Mouse (Mus musculus) lung, adult 18-20 months (tissue): ENCODE measurements around the gene Acvr1c.

ENCODE experiments used
- DNase-seq, 2 experiments: peaks; one replicate each; pipeline ENCODE4 v3.0.0; 2022; ENCODE audit warnings: mixed read lengths in 2 of 2

Gene Acvr1c

GRCm38 (mm10) chr2:58357414-58358131 lies at the start of gene Acvr1c:
TSS of gene Acvr1c (minus strand) at chr2:58357895.
- DNase-seq: peak; percentile 42 to 65

- DNase-seq: no peak
These were observed 45.8 kb upstream of the Acvr1c start for GRCm38 (mm10) chr2:58403481-58403880.

- DNase-seq: no peak
These were observed 30.9 kb upstream of the Acvr1c start for GRCm38 (mm10) chr2:58388601-58389000.

GRCm38 (mm10) chr2:58380020-58380419 lies 22.3 kb upstream of the Acvr1c start:
- no peak for DNase-seq

GRCm38 (mm10) chr2:58379475-58379874 lies 21.8 kb upstream of the Acvr1c start:
- no peak for DNase-seq

- DNase-seq: no peak
These were observed 19.9 kb upstream of the Acvr1c start for GRCm38 (mm10) chr2:58377417-58378130.

- no peak for DNase-seq
These were observed 8.5 kb upstream of the Acvr1c start for GRCm38 (mm10) chr2:58366196-58366595.

- DNase-seq: no peak
These were observed 3.8 kb upstream of the Acvr1c start for GRCm38 (mm10) chr2:58361361-58362046.

GRCm38 (mm10) chr2:58358132-58358460 lies 401 bp upstream of the Acvr1c start:
- no peak for DNase-seq

GRCm38 (mm10) chr2:58357068-58357413 lies 654 bp downstream of the Acvr1c start:
- DNase-seq: peak in 1 of 2 experiments; percentile 3

- DNase-seq: no peak
These were observed 3.3 kb downstream of the Acvr1c start for GRCm38 (mm10) chr2:58354389-58354788.

GRCm38 (mm10) chr2:58352846-58353245 lies 4.8 kb downstream of the Acvr1c start:
- no peak for DNase-seq

GRCm38 (mm10) chr2:58350657-58351056 lies 7.0 kb downstream of the Acvr1c start:
- DNase-seq: no peak

- no peak for DNase-seq
These were observed 21.0 kb downstream of the Acvr1c start for GRCm38 (mm10) chr2:58336730-58337129.

GRCm38 (mm10) chr2:58329589-58329988 lies 28.1 kb downstream of the Acvr1c start:
- DNase-seq: no peak

GRCm38 (mm10) chr2:58324118-58324901 lies 33.4 kb downstream of the Acvr1c start:
- peak; percentile 4 to 21 for DNase-seq

- peak in 1 of 2 experiments; percentile 9 for DNase-seq
These were observed 34.4 kb downstream of the Acvr1c start for GRCm38 (mm10) chr2:58323274-58323673.

GRCm38 (mm10) chr2:58316186-58316585 lies 41.5 kb downstream of the Acvr1c start:
- no peak for DNase-seq

GRCm38 (mm10) chr2:58309695-58310094 lies 48.0 kb downstream of the Acvr1c start:
- no peak for DNase-seq

GRCm38 (mm10) chr2:58304450-58304849 lies 53.2 kb downstream of the Acvr1c start:
- DNase-seq: no peak

- no peak for DNase-seq
These were observed 67.8 kb downstream of the Acvr1c start for GRCm38 (mm10) chr2:58289759-58290431.

GRCm38 (mm10) chr2:58289331-58289730 lies 68.4 kb downstream of the Acvr1c start:
- no peak for DNase-seq
